Mouse (Mus musculus) spleen, postnatal 36 days (tissue): ENCODE measurements around the gene Metrn.

Experiments used
- DNase-seq, 2 experiments: peaks; one replicate each; pipeline ENCODE4 v3.0.0; 2022; ENCODE audit warnings: low spot score in 2 of 2, mixed read lengths in 1 of 2

Metrn gene

DNA sequence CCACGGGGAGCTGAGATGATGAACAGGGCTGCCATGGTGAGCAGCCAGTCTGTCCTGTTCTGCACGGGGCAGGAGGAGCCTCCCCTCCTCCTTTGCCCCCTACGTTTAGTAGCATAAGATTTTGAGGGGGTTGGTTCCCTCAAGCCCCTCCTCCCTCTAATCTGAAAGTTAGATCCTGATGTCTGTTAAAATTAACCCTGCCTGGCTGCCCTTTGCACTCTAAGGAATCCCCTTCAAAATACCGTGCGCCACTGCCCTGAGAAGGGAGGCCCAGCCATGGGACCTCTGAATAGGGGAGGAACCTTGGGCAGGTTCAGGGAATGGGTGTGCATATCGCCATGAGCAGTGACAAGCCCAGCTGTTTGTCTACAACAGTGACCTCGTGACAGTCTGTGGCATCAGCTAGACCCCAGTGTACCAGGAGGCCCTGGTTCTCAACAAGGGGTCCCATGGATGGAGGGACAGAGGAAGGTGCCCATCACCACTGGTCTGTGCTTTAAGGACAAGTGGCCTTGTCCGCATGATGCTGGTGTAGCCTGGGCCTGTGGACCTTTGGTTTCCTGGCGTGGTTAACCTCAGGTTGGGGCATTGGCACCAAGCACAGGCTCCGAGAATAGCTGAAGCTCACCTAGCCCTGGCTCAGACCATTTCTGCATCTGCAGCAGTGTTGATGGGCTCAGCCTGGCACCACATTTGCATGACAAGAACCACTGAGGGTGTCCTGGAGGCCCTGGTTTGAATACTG is 21.4 kb downstream of the Metrn start:
- DNase-seq, result no peak

DNA sequence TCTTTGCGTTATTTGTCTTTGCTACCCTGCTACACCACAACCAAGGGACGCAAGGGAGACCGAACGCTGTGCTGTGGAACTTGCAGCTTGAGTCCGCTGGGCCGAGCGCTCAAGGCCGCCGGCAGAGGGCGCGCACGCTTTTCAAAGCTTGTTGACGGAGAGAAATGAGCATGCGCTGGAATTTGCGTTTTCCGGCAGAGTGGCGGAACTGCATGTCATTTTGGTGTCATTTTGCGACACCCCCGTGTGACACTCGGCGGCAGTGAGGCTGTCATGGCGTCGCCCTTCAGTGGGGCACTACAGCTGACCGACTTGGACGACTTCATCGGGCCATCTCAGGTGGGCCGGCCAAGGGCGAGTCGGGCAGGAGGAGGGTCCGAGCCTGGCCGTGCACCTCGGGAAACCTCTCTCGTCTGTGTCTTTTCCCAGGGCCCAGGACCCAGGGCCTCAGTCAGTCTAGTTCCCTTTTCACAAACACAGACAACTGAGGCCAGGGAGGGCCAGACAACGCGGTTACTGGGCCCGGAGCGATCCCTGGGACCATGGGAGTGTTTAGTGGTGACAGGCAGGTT is 23.3 kb downstream of the Metrn start, which contains the start of gene Narfl:
Gene Narfl (plus strand): TSS at position 228 of the 572 bp plus-strand sequence.
- DNase-seq, result peak; percentile 92 to 95

DNA sequence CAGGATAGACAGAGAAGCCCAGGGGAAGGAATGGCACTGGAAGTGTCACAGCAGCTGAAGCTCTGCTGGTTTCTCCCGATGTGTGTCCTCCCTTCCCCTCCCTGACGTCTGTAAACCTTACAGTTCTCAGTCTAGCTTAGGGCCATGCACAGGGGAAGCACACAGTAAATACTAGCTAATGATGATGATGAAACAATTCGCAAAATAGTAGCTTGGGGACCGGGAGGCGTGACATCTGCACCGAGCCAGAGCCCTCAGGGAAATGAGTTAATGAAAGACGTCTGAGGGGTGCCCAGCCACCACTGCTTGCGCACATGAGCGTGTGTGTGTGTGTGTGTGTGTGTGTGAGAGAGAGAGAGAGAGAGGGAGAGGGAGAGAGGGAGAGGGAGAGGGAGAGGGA is 27.6 kb downstream of the Metrn start:
- DNase-seq, result no peak

DNA sequence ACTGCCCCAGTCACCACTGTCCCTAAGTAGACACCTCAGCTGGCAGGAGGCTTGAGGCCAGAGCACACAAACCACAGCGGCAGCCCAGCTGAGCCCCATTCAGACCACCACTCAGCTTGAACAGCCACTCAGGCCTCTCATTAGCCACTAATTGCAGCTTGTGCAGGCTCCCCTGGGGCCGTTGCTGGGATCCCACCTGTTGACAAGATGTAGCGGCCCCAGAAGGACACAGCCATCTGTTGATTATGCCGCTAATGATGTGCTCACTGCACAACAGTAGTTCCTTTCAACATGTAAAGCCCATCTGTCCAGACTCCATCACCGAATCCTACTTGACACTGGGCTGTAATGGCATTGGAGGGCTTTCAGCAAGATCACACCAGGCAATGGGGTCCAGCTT is 31.1 kb downstream of the Metrn start:
- DNase-seq, result no peak

DNA sequence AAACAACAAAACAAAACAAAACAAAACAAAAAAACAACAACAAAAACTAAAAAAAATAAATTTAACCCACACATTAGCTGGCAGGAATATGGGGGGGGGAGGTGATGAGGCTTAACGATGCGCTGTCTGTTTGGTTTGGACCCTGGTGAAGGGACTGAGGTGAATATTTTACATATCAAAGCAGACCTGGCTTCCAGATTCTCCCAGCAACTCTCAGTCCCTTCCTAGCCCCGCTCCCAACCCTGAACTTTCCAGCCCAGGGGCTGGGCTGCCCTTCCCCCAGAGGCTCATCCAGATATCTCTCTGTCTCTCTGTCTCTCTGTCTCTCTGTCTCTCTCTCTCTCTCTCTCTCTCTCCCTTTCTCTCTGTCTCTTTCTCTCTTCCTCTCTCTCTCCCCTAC is 34.3 kb downstream of the Metrn start:
- DNase-seq, result no peak

DNA sequence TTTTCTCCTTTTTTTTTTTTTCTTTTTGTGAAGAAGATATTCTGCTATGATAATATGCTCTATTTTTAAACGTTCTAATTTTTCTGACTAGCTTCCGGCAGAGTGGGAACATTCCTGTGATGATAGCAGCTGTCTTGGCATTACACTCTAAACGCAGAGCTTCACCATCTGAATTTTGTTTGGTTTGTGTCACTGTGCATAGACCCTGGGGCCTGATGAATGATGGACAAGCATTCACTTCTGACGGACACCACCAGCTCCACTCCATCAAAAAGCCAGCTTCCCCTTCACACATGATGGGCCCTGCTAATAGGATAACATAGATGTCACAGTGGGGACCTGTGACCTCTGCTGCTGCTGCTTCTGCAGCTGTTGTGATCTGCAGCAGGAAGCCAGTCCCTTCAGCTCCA is 35.4 kb downstream of the Metrn start:
- DNase-seq, result no peak

DNA sequence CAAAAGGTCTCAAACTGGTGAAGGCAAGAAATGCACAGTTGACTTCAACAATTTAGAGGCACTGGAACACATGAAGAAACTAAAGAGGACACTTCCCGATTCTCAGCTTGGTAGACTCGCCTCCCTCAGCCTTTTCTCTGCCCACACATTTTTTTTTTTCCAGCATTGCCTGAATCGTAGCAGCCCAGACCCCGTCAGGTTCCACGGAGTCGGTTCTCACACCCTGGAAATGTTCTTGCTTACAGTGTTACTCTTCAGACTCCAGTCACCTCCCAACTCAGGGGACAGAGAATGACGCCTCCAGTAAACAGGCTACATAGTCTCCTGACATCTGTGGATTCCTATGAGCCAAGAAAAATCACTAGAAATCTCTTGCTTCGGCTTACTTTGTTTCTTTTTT is 36.8 kb downstream of the Metrn start:
- no peak for DNase-seq

DNA sequence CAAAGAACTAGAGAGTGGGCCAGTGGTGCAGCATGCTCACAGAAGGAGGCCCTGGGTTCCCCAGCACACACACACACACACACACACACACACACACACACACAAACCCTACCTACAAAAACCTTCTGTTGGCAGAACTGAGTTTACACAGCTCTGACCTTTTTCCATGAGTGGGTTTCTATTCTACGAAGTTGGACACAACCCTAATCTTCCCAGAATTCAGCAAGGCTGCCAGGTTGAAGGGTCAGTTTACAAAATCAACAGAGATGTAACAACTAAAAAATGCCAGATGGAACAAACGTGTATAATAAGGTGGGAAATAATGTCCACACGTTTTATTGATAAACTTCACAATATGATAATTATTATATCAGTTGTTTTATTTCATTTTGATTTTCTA is 39.2 kb downstream of the Metrn start:
- no peak for DNase-seq

DNA sequence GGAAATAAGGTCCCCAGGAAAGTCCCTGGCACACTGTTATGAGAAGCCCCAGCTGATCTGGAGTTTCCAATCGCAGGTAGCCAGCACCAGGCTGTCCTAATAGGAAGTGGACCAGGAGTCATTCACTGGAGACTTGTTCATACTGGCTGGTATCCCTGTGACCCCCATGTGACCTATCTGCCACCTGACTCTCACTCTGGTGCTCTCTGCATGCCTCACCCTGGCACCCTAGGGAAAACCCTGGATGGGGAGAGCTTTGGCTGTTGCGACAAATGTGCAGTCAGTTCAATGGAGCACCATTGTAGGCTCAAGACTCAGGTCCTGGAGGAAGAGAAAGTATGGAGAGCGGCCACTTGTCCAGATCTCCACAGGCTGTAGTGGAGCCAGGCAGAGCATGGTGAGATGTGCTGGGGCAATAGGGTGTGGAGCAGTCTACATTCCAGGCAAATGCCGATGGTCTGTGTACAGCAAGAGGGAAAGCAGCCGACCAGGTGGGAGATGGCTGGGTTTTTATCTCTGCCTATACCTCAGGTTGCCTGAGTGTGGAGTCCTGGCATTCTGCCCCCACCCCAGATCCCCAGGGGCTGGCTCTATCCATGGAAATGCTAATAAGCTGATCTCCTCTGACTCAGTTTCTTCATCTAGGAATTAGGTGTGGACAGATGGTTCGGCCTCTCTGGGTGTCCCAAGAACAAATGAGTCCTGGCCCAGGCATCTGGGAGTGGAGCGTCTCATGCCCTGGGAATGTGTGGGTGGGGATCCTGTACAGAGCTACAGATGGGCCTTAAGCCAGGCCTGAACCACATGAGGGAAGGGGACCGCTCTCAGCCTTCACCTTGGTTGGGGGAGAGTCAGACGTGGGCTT is 40.3 kb downstream of the Metrn start:
- DNase-seq, result no peak

DNA sequence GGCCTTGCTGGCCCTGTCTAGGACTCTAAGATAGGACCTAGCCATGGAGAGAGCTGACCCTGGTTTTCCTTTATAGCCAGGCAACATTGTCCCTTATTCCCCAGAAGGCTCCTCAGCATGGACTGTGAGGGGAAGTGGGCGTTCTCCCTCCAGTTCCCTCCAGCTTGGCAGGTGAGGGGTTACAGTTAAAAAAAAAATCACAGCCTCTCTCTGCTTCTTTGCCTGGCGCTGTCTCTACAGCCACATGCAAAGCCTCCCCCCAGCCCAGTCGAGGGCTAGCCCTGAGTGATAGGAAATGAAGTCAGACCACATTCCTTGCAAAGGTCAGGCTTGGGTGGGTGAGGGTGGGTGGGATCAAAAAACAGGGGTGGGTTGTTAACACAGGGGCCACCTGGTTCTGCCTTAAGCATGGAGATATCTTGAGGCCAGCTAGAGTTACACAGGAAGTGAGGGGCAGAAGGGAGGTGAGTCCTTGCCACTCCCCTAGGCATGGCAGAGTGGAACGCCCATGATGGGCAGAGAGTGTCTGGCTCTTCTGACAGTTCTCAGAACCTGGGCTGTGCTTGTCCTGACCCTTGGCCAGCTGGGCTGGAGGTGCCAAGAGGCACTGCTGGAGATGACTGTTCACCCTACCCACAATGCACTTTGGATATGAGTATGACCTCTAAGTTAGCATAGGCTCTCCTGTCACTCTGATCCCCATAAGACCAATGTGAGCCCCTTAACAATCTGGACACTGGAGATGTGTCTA is 41.1 kb downstream of the Metrn start:
- DNase-seq, result no peak

DNA sequence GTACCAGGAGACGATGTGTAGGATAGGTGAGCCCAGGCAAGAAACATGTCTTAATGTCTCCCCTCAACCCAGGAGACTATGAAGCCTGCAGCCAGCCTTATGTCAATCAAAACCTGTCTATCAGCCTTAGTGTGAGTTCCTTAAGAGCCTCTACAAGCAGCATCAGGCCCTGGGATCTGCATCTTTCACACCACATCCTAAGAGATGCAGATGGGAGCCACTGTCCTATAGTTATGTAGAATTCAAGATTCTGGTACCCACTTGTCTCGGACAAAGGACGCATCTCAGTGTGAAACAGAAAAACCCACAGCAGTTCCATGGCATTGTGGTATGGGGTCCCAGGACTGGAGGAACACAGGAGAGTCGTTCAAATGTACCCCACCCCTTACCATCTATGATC is 41.9 kb downstream of the Metrn start:
- no peak for DNase-seq

DNA sequence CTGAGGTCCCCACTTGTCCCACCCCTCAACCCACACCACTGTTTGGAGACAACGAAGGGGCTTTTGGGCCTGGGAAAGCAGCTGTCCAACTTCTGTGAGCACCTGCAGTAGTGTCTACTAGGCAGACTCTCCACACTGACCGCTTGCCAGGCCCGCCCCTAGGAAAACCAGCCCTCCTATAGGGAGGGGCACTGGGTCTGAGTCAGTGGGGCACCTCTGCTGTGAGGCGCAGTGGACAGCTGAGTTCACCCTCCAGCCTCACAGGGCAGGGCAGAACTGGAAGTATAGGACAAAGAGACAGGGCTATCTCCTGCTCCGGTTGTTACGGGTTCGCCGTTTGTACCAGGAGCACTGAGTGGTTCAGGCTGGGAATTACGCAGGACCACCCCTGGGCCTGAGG is 42.7 kb downstream of the Metrn start, which contains the start of gene Msln:
Gene Msln (minus strand): TSS at position 138 of the 400 bp plus-strand sequence.
- DNase-seq, result no peak

DNA sequence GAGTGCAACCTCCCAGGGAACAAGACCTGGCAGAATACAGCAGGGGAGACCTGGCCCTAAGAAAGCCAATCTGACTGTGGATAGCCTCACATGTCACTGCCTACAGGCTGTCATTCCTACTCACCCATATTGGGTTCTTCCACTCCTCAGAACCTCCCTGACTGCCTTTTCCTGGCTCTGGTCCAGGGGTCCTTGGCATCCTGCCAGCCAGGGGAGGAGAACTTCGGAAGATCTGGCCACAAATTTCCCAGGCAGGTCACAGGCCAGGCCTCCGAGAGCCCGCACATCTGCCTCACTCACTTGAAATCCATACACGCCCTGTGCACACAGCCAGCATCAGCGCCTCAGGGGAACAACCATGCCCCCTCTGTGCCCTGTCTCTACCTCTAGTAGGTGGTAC is 45.5 kb downstream of the Metrn start:
- no peak for DNase-seq

DNA sequence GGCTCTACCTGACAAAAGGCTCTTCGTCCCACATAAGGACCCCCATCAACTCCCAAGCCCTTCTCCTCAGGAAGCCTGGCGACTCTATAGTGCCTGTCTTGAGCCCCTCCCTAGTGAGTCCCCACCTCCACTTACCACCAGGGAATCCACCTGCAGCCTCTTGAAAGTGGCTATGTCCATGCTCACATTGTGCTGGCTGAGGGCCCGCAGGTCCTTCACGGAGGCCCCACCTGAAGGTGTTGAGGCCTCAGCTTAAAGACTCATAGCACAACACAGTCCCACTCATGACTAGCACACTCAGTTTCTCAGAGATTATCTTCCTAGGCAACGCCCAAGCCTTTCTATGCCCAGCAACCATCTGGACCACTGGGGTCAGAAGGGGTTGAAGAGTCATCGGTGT is 47.6 kb downstream of the Metrn start:
- no peak for DNase-seq

DNA sequence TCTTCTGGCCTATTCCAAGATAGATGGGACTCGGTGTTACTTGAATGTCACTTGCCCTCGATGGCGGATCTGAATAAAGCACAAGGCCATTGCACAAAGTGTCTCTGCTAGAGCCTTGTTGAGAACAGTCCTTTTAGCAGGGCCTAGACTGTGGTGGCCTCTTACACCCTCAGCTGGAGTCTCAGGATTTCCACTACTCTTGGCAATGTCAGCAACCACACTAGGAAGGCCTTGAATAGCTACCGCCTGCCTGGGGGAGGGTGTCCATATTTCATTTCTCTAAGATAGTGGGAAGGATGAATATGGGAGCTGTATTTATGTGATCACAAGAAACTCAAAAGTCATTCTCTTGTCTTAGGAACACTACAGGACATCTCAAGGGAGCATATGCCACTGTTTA is 48.7 kb downstream of the Metrn start:
- DNase-seq, result no peak

DNA sequence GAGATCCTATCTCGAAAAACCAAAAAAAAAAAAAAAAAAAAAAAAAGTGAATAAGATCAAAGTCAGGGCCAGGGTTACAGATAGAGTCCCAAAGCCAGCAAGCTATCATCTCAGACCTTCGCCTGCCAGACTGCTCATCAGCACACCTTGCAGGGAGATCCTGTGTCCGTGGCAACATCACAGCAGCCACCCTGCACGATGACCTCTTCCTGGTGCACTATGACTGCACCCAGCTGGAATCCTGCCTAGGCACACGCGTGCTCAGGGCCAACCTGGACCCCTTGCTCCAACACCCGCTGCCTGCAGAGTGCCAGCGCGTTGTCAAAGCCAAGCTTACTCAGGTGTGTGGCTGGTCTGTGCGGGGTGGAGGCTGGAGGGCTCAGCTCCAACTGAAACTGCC is 52.6 kb downstream of the Metrn start:
- no peak for DNase-seq

DNA sequence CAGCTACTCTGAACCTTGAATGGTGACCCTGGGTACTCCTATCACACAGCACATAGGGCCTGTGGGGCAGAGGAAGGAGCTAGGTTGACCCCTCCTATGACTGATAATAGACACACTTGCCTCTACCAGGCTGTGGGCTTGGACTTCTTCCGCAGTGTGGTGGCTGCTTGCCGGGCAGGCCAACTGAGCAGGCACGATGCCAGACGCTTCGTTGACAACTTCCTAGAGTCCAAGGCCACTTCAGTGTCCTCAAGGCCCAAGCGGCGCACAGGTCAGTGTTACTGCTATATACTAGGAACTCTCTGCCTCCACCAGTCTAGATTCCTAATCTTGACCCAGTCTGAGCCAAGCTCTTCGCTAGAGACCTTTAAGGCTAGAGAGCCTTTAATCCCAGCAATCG is 53.1 kb downstream of the Metrn start:
- no peak for DNase-seq
